Mouse (Mus musculus): ENCODE results near the gene Apom. TPM values are rescaled to one million over a fixed set of nuclear protein-coding genes. Genes with fewer than 3 reads are reported as not detected.

Apom gene
- total RNA-seq, 2 experiments from 2014 or later: not detected

DNA sequence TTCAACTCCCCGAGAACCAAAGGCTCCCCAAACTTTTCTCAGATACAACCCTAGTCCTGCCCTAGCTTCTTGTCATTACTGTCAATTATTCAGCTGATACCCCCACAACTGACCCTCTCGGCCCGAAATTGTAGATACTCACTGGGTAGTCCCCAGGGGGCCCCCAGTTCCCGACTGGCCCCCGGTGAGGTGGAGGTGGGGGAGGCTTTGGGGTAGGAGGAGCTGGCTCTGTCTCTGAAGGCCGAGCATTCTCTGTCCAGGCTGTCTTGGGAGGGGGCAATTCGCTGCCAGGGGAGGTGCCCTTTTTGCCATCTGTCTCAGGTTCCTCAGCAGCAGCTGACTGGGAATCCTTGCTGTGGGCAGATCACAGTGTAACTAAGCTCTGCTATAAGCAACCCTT is 27.8 kb upstream of the Apom start:
- DNase-seq (ENCODE audit: low spot score in 2 of 2): no peak

DNA sequence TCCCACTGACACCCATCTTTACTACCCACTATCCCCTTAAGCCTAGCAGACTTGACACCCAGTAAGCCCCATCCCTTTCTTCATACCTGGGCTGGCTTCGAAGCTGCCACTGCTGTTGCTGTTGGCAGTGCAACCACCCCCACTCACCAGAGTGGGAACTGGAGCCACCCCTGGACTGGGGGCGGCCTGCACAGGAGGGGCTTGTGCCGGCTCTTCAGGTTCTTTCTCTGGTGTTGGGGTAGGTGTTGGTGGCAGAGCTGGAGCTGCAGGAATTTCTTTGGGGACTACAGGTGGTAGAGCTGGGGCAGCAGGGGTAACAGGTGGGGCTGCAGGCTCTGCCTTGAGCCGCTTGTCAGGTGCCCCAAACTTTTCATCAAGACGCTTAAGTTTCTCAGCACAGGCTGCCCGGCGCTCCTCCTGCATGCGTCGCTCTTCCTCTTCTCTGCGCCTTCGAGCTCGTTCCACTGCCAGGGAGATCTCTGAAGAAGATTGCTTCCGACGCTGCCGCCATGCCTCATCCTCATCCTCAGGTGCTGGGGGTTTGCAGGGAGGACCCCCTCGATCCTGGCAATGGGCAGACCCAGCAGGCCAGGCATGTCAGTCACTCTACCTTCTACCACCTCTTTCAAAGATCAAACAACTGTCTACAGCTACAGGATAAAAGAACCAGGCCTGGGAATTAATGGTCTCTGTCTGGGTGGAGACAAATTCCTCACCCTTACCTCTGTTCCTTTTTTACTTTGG is 27.2 kb upstream of the Apom start:
- no peak for DNase-seq (ENCODE audit: low spot score in 2 of 2)

DNA sequence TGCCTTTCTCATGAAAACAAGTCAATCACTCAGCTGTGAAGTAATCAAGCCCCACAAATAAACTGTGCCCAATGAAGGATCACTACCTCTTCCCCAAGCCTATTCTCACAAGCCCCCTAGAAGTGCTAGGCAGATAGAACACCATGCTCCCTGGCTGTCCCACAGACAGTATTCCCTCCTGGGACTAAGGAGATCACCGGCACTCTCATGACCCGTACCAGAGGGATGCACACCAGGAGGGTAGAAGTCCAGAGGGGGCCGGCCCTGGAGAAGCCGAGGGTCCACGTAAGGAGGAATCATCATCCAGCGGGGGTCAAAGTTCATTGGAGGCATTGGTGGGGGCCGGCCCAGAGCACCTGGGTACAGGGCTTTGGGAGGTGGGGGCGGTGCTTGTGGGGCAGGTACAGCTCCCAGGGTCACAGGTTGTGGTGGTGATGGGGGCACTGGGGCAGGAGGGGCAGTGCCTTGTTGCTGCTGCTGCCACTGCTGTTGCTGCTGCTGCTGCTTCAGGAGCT is 25.9 kb upstream of the Apom start:
- DNase-seq (ENCODE audit: low spot score in 2 of 2): no peak

DNA sequence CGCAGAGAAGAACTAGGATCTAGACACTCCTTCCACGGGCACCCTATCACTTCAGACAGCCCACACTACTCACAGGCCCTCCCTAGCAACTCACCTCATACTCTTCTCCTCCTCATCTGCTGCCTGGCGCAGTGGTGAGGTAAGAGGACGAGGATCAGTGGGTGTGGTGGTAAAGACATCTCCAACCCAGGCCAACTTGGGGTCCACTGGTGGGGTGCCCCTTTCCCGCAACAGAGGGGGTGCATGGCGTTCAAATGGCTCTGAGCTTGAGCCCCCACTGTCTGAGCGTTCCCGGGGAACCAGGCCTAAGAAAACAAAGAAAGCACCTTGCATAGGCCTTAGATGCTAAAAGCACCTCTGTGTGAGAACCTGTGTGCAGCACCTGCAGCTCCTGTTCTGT is 25.4 kb upstream of the Apom start:
- no peak for DNase-seq (ENCODE audit: low spot score in 2 of 2)

DNA sequence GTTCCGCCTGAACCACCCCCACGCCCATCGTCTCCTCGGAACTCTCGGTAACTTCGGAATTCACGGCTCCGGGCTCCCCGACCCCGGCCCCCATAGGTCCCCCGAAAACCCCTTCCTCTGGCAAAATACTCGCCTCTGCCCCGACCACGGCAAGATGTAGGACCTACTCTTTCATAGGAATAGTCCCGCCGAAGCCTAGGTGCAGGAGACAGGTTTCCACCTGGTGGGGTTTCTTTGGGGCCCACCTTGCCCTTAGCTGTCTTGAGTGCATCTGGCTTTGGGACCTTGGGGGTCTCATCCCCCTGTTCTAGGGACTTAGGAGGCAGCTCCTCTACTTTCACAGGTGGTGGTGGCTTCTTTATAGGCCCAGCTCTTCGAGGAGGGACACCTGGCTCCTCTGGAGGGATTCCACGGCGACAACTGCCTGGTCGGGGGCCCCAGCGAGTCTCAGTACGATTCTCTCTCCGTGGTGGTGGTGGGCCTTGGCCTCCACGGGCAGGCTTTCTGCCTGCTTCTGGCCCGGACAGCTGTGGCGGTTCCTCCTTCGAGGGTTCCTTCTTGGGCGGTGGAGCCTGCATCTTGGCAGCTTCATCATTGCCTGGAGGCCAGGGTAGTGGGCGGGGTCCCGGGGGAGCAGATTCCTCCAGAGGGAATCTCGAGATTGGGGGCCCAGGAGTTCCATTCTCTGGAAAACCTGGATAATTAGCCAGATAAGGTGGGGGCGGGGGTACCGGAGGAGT is 24.8 kb upstream of the Apom start:
- DNase-seq (ENCODE audit: low spot score in 2 of 2): no peak

DNA sequence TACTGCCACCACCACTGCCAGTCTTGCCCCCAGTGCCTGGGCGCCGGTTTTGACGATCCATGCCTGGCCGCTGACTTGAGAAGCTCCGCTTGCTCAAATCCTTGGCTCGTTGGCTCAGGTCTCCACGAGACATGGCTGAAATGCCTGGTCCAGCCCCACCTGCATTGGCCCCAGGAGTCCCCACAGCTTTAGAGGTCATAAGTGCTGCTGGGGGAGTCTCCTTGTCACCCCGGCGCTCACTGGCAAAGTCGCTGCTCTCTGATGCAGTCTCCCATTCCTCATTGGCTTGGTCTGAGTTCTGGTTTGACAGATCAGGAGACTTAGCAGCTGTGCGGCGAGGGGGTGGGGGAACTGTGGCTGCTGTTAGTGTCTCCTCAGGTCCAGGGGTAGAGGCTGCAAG is 23.6 kb upstream of the Apom start:
- no peak for DNase-seq (ENCODE audit: low spot score in 2 of 2)

DNA sequence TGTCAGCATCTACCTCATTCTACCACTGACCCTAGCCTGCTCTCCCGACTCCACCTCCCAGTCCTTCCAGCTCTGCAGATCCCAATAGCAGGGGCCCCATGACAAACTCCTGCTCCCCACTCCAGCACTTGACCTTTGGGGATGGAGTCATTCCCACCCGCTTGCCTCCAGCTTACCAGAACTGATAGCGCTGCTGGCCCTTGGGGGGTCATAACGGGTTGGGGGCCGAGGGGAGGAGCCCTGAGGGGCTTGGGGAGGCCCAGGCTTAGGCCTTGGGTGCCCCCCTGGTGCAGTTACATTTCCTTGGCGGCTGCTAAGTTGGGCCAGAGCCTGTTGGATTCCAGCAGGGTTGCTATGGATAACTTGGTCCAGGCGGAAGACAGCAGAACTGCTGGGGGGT is 22.8 kb upstream of the Apom start:
- no peak for DNase-seq (ENCODE audit: low spot score in 2 of 2)

DNA sequence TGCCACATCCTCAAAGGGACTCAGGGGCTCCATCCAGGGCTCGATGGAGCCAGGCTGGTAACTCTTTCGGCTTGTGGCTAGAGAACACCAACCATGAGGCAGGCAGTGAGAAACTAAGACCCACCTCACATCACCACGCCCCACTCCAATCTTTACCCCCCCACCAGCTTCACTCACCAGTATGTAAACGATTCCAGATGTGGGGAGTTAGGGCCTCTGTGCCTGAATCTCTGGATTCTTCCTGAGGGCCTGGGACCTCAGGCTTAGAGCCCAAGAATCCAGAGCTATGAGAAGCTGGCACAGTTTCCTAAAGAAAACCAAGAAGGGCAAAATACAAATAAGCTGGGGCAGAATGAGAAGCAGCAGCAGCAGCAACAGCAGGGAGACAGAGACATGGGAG is 22.1 kb upstream of the Apom start:
- DNase-seq (ENCODE audit: low spot score in 2 of 2): no peak

DNA sequence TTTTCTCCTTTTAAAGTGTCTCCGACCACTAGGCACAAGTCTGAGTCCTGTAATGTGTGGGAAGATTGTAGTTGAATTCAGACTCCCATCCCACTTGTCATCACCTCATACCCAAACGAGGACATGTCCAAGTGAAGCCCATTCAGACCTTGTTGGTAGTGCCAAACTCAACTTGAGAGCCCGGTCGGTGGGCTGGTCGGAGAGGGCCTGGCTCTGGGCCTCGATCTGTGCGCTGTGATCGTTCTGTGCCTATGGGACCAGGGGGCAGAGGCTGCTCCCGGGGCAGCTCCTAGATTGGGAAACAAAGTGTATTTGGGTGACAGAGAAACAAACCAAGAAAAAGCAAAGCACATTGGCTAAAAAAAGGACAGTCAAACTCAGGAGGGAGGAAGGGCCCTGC is 21.2 kb upstream of the Apom start:
- DNase-seq (ENCODE audit: low spot score in 2 of 2): no peak

DNA sequence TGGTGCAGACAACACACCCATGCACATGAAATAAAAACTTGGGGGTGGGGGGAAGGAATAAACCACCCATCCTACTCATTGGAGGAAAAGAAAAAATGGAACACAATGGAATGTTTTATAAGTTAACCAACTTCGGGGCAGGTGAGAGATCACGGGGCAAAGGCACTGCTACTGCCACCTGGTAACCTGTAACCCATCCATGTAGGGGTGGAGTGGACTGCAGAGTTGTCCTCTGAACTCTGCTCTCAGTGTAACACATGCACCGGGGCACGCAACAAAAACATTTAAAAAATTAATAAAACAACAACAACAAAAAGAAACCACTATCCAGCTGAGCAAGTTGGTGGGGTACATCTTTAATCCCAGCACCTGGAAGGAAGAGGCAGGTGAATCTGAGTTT is 20.3 kb upstream of the Apom start:
- DNase-seq (ENCODE audit: low spot score in 2 of 2): no peak

DNA sequence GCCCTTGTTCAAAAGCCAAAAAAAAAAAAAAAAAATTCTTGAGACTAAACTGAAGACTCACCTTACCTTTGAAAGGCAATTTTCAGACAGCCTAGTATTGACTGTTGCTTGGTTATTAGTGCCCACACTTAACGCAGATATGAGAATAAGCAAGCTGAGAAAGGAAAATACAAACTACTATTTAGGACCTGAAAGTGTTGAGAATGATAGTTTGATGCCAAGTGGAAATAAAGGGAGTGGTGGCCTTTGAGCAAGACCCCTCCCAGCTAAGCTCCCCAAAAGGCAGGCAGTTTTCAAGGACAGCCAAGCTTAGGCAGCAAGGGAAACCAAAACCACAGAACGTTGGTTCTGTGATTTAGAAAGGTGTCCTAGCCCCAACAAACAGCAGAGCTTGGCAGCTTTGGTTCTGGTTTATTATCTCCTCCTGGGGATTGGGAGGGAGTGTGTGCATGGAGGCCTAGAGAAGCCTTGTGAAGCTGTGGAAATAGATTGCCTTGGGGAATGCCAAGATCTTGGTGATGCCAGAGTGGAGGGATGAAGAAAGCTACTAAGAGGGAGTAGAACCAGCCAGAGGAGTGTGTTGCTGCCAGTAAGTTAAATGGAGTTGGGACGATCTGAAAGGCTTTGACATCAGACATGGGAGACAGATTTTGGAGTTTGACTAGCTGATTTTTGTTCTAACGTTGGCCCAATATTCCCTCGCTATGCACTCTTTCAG is 16.2 kb upstream of the Apom start:
- no peak for DNase-seq (ENCODE audit: low spot score in 2 of 2)

DNA sequence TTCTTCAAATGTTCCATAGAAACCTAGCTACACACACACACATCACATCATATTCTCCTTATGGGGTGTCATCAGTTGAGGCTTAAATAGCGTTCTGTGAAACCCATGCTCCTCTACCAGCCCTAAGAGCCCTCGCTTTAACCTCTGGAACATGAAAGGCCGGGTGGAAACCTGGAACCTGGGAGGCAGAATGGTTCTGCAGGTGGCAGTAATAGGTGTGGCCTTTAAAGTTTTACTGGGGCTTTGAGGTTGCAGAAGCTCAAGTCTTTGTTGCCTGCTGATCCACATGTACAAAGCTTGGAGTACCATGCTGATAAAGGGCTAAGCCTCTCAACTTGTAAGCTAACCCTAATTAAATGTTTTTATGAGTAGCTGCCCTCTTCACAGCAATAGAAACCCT is 15.5 kb upstream of the Apom start:
- DNase-seq (ENCODE audit: low spot score in 2 of 2): no peak

DNA sequence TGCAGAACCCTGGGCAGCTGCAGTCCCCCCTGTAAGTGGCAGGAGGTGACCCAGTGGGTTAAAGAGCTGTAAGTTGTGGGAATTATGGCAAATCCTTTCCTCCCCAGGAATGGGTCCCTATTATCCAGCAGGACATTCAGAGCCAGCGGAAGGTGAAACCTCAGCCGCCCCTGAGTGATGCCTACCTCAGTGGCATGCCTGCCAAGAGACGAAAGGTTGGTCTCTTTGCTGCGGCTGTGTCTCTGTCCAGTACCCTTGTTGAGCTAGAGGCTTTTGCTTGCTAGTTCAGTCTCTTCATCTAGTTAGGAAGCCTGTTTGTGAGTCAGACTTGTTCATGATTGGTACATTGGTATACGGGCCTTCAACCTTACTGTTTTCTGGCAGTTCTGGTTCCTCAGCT is 14.3 kb upstream of the Apom start:
- no peak for DNase-seq (ENCODE audit: low spot score in 2 of 2)

DNA sequence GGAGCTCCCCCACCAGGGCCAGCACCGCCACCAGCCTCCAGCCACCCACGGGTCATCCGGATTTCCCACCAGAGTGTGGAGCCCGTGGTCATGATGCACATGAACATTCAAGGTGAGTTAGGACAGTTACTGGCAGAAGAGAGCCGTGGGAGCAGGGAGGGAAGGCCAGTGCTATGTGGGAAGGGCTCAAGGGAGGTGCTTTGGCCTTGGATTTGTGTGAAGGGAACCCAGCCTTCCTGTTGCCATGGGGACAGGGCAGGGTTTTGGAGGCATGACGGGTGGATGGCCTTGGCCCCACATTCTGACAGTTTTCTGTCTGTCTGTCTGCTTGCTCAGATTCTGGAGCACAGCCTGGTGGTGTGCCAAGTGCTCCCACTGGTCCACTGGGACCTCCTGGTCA is 10.1 kb upstream of the Apom start:
- DNase-seq (ENCODE audit: low spot score in 2 of 2): no peak

DNA sequence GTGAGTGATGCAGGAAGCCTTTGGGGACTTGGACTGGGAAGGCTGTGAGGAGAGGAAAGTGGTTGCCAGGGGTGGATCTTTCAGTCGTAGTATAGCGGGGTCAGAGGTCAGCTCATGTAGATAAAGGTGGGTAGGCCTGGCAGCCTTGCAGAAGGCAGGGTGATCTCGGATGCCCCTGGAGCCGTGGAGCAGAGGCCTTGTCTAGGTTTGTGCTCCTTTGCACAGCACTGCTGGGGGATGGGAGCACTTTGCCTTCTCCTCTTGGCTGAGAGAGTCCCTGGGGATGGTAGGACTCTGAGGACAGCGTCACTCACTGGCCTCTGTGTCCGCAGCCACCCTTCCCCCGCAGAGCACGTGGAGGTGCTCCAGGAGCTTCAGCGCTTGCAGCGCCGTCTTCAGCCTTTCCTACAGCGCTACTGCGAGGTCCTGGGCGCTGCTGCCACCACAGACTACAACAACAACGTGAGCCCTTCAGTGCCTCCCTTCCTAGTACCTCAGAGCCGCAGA is 8.7 kb upstream of the Apom start:
- DNase-seq (ENCODE audit: low spot score in 2 of 2): no peak

DNA sequence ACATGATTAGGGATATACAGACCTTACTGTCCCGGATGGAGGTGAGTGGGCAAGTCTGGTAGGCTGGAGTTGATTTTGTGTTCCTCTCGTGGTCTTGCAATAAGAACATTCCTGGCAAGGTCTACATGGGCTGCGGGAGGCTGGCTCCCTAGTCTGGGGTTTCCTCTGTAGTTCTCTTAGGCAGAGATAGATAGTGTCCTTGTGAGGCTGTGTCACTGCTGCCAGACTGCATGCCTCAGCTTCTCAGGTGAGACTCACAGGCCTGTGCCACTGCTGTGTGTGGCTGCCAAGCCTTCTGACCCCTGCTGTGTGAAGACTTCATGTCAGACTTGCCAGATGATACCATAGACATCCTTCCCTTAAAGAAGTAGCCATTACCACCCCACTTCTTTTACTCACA is 7.4 kb upstream of the Apom start:
- no peak for DNase-seq (ENCODE audit: low spot score in 2 of 2)

DNA sequence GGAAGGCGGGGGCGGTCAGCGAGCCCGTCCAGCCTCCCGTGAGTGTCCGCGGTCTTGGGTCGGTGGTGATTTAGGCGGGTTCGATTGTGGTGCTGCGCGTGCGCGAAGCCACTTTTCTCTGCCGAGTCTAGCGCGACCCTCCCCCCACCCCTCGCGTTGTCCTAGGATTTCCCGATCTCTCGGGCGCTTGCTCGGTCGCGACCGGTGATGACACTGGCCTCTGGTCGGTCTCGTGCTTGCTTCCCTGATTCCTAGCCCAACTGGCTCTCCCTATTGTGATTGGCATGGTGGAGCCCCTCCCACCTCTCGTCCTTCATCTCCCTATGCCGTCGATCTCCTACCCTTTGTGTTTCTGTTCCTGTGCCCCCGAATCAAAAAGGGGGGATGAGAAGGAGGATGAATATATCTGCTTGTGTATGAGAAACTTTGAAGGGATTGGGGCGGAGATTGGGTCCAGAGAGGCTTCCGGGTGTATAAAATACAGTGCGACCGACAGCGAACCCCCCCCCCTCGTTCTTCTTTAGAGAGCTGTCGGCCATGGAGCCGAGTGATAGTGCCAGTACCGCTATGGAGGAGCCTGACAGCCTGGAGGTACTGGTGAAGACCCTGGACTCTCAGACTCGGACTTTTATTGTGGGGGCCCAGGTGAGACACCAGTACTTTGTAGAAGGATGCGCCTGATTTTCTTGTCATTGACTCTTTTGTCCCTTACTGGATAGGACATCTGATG is 3.9 kb upstream of the Apom start:
- DNase-seq (ENCODE audit: low spot score in 2 of 2): no peak

DNA sequence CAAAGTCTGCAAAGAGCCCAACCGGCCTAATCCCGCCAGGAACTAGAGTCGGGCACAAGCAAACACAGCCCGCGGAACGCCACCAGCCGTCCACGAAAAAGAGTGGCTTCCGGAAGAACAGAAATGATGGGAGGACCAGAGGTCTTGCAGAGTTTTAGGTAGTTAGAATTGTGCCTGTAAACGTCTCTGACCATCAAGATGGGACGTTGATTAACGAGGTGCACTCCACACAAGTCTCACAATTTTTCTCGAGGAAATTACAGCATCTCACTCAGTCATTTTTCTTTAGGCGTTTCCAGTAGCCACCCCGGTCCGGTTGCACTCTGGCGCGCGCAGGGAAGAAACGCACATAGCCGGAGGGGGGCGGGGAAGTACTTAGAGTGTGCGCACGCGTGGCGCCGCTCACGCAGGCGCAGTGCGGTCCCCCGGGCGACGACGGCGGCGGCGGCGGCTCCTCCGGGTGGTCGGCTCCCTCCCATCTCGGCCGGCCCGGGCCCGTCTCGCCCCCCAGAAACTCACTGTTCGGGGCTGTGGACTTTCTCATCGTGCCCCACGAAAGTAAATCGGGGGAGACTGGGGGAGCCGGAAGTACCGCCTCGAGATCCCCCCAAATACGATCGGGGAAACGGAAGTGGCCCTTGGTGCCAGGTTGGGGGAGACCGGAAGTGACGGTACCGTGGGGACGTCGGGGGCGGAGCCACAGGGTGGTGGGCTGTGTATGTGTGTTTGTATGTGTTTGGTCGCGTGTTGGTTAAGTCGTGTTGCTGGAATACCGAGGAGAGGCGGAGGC is 3.1 kb upstream of the Apom start, which contains the start of gene Bag6:
Bag6 (plus strand) TSS at position 378 of the 790 bp plus-strand sequence.
- DNase-seq (ENCODE audit: low spot score in 2 of 2): peak; percentile 95 to 97

DNA sequence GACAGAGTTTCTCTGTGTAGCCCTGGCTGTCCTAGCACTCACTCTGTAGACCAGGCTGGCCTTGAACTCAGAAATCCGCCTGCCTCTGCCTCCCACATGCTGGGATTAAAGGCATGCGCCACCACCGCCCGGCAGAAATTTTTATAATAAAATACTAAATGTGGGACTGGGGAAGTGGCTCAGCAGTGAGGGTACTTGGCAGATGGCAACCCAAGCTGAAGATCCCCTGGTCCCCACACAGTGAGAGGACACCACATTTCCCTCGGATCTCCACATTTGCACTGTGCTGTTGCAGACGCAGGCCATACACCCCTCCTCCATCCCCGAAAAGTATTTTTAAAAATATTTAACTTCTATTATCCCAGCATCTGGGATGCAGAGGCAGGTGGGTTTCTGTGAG is 1.7 kb upstream of the Apom start:
- no peak for DNase-seq (ENCODE audit: low spot score in 2 of 2)

DNA sequence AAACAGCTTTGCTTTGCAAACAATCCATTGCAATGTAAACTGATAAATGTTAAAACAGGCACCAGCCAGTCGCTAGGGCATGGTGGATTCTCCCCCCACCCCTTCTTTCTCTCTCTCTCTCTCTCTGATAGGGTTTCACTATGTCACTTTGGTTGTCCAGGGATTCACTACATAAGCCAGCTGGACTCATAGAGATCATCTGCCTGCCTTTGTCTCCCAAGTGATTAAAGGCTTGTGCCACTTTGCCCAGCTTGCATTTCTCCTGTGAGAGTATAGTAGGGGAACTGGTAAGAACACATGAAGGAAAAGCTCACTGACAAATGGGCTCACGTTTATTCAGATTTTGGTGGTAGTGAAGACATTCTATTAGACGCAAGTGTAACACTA is 317 bp upstream of the Apom start:
- DNase-seq (ENCODE audit: low spot score in 2 of 2): no peak
